Mouse (Mus musculus) erythroblast, adult 5-6 weeks (primary cell): Measurements from ENCODE around the gene Kif11. TPM values are rescaled to one million over a fixed set of nuclear protein-coding genes. Genes with fewer than 3 reads are reported as not detected.

Experiments used
- ATAC-seq: replicated peaks from 2 replicates; pipeline ENCODE4 v1.8.0; 2016; ENCODE audit warnings: moderate number of reproducible peaks, mild to moderate bottlenecking, moderate TSS enrichment, inconsistent platforms; ENCODE audit not compliant: poor library complexity, low FRiP score, severe bottlenecking
- total RNA-seq, 2 experiments: library from RNA; stranded (forward) in 1 of 2; stranded (reverse) in 1 of 2; fragments of 150-400 nt in 1 of 2; fragments of 200-764, 138-1000 nt in 1 of 2; gene quantifications; 2 replicates each; pipeline versions ENCODE4 v1.2.3 to v1.2.4; 2015 to 2017; ENCODE audit warnings: low replicate concordance in 2 of 2

Gene Kif11
- total RNA-seq (2015; ENCODE audit: low replicate concordance) (65.3 and 69.0 TPM in 2 replicates), total RNA-seq (2017; ENCODE audit: low replicate concordance) (103 and 108 TPM in 2 replicates)

DNA sequence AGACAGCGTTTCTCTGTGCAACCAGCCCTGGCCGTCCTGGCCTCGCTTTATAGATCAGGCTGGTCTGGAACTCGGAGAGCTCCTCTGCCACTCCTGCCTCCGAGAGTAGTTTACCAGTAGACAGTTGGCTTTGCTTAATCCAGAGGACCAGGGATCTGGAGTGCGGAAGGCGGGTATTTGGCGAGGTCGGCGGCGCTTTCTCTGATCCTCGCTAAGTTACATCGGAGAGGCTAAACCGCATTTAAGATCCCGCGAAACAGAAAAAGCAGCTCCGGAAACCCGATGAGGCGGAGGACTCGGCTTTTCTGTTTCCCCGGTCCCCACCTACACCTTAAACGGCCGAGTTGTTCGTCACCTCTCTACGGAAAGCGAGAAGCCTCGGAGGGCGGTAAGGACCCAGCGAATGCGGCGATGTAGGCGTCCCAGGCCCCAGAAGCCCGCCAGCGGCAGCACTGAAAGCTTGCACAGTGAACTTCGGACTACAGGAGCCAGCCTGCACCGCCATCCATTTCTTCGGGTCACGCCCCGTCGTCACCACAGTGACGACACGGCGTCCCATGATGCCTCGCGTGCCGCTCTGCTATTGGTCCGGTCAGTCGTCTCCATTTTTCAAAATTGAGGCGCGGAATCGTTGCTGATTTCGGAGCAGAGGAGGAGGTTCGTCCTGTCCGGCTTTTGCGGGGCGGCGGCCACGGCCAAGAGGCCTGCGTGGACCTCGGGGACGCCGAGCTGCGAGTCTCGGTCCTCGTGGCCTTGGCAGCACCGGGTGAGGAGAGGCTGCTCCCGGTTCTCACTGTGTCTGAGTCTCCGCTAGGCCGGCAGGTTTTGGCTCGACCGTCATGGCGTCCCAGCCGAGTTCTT is at the start of gene Kif11:
TSS of gene Kif11 (plus strand) at position 649 of the 861 bp plus-strand sequence.
- ATAC-seq: peak; percentile 87

GRCm38 (mm10) chr19:37327216-37327615 is 49.0 kb upstream of the Kif11 start:
- 0 out of 2 replicates have a peak, but pooled peaks have one; percentile 28 for ATAC-seq

GRCm38 (mm10) chr19:37332726-37333125 is 43.5 kb upstream of the Kif11 start:
- no peak for ATAC-seq

DNA sequence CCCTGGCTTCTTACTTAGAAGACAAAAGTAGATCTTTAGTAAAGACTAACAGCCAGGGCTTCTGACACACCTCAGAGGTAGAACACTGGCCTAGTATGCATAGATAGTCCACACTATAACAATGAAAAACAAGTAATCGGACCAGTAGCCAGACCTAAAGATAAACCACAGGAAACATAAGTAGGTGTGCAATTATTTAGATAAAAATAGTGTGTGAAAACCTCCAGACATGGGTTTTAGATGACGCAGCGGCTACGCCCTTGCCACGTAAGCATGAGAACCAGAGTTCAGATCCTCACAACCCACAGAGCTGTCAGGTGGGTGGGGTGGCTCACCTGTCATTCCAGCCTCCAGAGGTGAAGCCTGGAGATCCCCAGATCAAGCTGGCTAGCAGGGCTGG is 42.8 kb upstream of the Kif11 start:
- ATAC-seq: peak; percentile 54

DNA sequence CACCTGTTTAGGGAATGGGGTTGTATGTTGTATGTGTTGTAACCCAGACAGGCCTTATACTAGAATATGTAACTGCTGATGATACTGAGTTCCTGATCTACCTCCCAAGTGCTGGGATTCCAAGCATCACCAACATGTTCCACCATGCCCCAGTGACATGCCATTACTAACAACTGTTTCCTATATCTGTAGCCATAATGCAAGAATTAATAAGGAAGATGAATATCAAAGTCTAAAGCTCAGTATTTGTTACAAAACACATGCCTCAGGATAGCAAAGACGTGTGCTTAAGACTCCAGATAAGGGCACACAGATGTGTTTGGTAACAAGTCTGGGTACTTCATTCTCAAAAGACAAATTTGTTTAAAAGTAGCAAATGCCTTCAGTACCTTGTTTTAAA is 40.8 kb upstream of the Kif11 start:
- no peak for ATAC-seq

DNA sequence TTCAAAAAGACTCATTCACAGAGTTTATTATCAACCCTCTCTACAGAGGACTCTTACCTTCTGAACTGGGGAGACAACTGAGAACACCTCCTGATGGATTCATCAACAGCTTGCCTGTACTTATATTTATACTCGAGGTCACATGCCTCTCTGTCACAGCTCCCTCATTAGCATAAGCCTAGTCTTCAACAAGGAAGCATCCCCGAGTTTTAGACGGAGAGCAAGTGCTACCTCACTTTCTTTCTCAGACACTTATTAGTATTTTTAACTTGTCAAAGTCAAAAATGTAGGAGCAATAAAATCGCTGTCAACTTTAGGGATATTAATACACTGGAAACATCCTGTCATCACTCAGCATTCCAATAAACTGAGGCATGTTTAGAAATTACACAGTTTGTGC is 38.5 kb upstream of the Kif11 start, which contains the start of gene Ide:
TSS of gene Ide (minus strand) at position 101 of the 400 bp plus-strand sequence.
- ATAC-seq: no peak

DNA sequence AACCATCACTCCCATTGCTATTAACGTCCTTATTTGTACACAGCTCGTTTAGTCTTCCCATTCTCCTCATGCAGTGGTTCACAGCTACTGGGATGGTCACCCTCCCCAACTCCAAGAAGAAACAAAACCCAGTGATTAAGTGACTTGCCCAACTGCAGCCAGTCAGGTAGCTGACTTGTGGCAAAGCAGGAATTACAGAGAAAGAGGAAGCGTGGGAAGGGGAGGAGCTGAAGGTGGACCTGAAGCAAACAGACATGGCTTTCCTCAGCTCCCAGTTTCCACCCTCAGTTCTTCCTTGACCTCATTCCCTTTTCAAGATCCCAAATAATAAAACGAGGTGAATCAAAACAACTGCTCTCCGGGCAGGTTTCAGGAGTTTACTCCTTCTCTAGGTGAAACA is 35.7 kb upstream of the Kif11 start:
- no peak for ATAC-seq

GRCm38 (mm10) chr19:37340931-37341330 is 35.3 kb upstream of the Kif11 start:
- ATAC-seq: no peak

DNA sequence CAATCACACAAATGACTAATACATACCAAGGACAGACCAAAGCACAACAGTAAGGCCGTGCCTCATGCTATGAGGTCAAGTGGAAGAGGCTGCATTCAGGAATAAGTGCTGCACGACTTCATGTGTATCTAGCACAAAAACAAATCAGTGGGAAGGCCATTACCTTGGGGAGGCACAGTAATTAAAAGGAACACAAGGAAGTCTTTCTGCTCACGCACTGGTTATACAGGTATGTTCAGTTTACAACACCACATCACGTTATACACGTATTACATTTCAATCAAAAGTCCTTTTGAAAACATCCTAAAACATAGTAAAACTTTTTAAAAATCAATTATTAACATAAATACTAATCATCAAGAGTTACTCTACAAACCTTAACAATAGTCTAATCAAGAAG is 32.3 kb upstream of the Kif11 start:
- ATAC-seq: no peak

GRCm38 (mm10) chr19:37346258-37346657 is 29.9 kb upstream of the Kif11 start:
- ATAC-seq: no peak

GRCm38 (mm10) chr19:37348331-37348730 is 27.9 kb upstream of the Kif11 start:
- no peak for ATAC-seq

DNA sequence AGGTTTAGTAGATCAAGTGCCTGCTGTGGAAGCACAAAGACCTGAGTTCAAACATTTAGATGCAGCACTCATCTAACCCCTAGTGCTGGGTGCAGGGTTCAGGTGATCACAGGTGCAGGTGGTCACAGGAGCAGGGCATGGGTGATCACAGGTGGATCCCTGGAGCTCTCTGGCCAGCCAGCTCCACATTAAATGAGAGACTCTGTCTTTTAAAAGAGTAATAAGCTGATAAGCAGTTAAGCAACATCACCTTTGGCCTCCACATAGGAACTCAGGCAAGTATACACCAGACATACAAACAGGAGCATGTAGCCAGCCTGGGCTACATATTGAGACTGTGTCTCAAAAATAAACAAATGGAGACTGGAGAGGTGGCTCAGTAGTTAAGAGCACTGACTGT is 27.3 kb upstream of the Kif11 start:
- no peak for ATAC-seq

- ATAC-seq: no peak
Measured at GRCm38 (mm10) chr19:37352756-37353155, 23.4 kb upstream of the Kif11 start.

DNA sequence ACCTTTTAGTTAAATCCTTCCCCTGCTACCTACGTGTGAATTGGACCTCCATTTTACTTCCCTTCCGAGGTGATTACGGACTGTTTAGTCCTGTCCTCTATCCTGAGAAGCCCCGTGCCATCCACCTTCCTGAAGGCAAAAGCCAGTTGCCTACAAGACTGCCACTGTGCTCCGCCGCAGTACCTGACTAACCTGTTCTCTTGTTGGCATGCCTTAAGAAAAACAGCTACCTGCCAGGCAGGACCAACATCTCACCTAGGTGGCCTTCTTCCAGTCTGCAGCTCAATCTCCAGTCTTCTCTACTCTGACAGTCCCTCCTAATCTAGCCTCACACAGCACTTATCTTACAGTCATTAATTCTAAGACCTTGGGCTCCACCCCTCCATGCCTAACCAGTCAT is 22.9 kb upstream of the Kif11 start:
- ATAC-seq: no peak

- ATAC-seq: no peak
Measured at GRCm38 (mm10) chr19:37360044-37360443, 16.2 kb upstream of the Kif11 start.

DNA sequence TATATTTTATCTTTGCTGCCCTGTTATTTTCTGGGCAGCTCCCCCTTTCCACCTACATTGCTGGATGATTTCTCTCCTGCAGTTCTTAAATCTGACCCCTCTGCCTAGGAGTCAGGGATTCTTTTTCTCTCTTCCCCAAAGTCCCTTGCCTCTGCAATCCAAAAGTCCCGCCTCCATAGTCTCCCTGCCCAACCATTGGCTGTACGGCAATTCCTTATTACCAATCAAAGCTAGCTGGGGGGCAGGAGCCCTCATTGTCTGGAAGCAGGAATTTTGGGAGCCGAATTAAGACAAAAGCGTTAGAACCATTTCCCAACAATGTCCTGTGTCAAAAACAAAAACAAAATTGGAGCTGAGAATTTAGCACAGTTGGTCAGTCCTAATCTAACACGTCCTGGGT is 13.7 kb upstream of the Kif11 start:
- no peak for ATAC-seq

DNA sequence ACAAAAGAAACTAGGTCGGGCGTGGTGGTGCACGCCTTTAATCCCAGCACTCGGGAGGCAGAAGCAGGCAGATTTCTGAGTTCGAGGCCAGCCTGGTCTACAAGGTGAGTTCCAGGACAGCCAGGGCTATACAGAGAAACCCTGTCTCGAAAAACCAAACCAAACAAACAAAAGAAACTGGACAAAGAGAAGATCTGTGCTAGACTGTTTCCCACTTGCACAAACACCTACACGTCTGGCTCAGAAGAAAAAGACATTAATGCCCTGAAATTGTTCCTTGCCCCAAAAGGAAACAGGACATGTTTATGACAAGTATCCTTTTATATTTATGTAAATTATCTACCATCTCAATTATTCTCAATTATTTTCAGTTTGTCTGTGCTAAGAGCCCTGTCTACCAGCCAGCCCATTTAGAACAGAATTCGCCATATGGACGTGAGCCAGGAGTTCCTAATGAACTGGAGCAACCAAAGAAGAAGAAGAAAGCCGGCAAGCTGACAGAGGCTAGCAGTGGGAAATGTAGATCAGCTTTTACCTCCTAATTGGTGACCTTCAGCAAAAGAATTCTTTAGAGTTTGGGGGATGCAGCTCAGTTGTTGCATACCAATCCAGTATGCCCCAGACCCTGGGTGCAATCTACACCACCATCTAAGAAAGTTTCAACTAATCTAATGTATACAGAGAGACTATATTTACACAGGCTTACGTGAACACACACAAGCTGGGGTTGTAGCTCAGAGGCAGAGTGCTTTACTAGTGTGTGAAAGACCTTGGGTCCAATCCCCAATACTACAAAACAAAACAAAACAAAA is 12.9 kb upstream of the Kif11 start:
- ATAC-seq: no peak

GRCm38 (mm10) chr19:37368990-37369389 is 7.2 kb upstream of the Kif11 start:
- no peak for ATAC-seq

DNA sequence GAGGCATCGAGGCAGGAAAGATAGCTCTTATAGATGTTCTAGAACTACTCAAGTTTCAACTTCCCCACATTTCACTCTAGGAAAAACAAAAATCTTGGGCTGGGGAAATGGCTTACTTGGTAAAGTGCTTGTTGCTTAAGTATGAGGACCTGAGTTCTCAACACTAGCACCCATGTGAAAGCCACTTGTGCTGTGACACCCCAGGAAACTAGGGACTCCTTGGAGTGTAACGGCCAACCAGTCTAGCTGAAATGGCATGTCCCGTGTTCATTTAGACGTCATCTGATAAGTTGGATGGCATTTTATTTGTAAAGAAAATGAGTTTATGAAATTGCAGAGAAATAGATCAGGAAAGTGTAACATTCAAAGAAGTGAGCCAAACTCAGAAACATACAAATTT is 6.3 kb upstream of the Kif11 start:
- ATAC-seq: no peak

DNA sequence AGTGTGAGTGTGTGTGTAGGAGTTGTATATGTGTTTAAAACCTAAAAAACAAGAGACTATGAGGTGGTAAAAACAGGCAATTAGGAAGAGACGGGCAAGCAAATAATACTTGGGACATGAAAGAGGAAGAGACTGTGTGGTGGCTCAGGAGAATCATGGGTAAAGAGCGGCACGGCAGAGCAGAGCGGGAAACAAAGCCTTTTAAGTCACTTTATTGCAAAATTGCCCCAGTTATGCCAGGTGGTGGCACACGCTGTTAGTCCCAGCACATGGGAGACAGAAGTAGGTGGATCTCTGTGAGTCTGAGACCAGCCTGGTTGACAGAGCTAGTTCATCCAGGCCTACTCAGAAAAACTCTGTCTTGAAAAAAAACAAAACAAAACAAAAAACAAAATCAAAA is 5.8 kb upstream of the Kif11 start:
- ATAC-seq: no peak
